Mouse (Mus musculus): ENCODE measurements at regions not wholly inside any gene's neighbourhood (a gene's known extent, or its start where the extent isn't known, plus 50 kb on each side); places are given as distances from the start of the nearest gene placed in this dataset.

- TF ChIP-seq CTCF (IDR thresholded peaks at IDR 0.05; ENCODE audit: low read depth, low read length) (no peak), POLR2A (IDR thresholded peaks at IDR 0.05; ENCODE audit: borderline replicate concordance, low read depth, low read length) (no peak)
Measured at GRCm38 (mm10) chr7:73664962-73665361, 75.1 kb upstream of the Fam174b start.

All from bone marrow macrophage, adult 2 months (primary cell).